Mouse (Mus musculus): ENCODE results near the gene Tob2.

- TF ChIP-seq CTCF (conservative IDR thresholded peaks at IDR 0.05 in 1 of 2, IDR thresholded peaks at IDR 0.05 in 1 of 2; ENCODE audit: low read depth in 2 of 2, low read length in 2 of 2) (no peak), HCFC1 (IDR thresholded peaks at IDR 0.05; ENCODE audit: low read depth, low read length) (no peak), MAFK (IDR thresholded peaks at IDR 0.05; ENCODE audit: insufficient replicate concordance, low read length) (no peak), POLR2A (IDR thresholded peaks at IDR 0.05; ENCODE audit: low read depth, low read length) (no peak), ETS1 (conservative IDR thresholded peaks at IDR 0.05; ENCODE audit: low read depth, low read length) (no peak), SIN3A (IDR thresholded peaks at IDR 0.05; ENCODE audit: low read length) (no peak), ZMIZ1 (IDR thresholded peaks at IDR 0.05; ENCODE audit: low read depth, low read length) (no peak), TCF12 (IDR thresholded peaks at IDR 0.05; ENCODE audit: low read depth, low read length) (no peak), ZNF384 (IDR thresholded peaks at IDR 0.05; ENCODE audit: low read depth, low read length) (no peak), CHD2 (IDR thresholded peaks at IDR 0.05; ENCODE audit: low read length) (no peak), EP300 (IDR thresholded peaks at IDR 0.05; ENCODE audit: low read length) (no peak), ZC3H11A (IDR thresholded peaks at IDR 0.05; ENCODE audit: low read depth, low read length) (no peak)
These were observed 55.6 kb downstream of the Tob2 start for GRCm38 (mm10) chr15:81802941-81803351.

Measured in CH12.LX (cell line).